Mouse (Mus musculus) midbrain, embryonic 12.5 days (tissue): ENCODE results near the gene Btbd6. TPM values are rescaled to one million over a fixed set of nuclear protein-coding genes. Genes with fewer than 3 reads are reported as not detected.

Experiments used
- ATAC-seq: fragments of 200-750 bp; cut with Nextera tagmentation; 2 replicates; pipeline ENCODE4 v1.8.0; 2017; ENCODE audit warnings: low read depth, moderate TSS enrichment, moderate library complexity; ENCODE audit not compliant: low FRiP score
- H3K27ac ChIP-seq: fragments of 300-500 bp; sonication (generic); replicated peaks from 2 replicates; pipeline ENCODE4 v1.5.1; 2016; ENCODE audit warnings: mild to moderate bottlenecking
- H3K27me3 ChIP-seq: fragments of 300-500 bp; sonication (generic); 2 replicates; pipeline ENCODE4 v1.6.1; 2016; ENCODE audit warnings: mild to moderate bottlenecking
- H3K36me3 ChIP-seq: fragments of 300-500 bp; sonication (generic); 2 replicates; pipeline ENCODE4 v1.6.1; 2016
- H3K4me1 ChIP-seq: fragments of 300-500 bp; sonication (generic); 2 replicates; pipeline ENCODE4 v1.6.1; 2016
- H3K4me2 ChIP-seq: fragments of 300-500 bp; sonication (generic); replicated peaks from 2 replicates; pipeline ENCODE4 v1.6.1; 2016; ENCODE audit warnings: mild to moderate bottlenecking, moderate library complexity
- H3K4me3 ChIP-seq: fragments of 300-500 bp; sonication (generic); 2 replicates; pipeline ENCODE4 v1.5.1; 2016; ENCODE audit warnings: mild to moderate bottlenecking
- H3K9ac ChIP-seq: fragments of 300-500 bp; sonication (generic); replicated peaks from 2 replicates; pipeline ENCODE4 v1.6.1; 2016; ENCODE audit warnings: mild to moderate bottlenecking, moderate library complexity
- H3K9me3 ChIP-seq: fragments of 300-500 bp; sonication (generic); 2 replicates; pipeline ENCODE4 v1.6.1; 2016; ENCODE audit warnings: mild to moderate bottlenecking
- WGBS: fragments of 180-500 bp; shearing (Covaris S2); methylation state at CpG from one replicate; pipeline ENCODE4 v1.1.7; 2016; 5-methylcytosine and 5-hydroxymethylcytosine counted together
- polyA plus RNA-seq: library from polyadenylated mRNA; unstranded; fragments of >200 nt; fragmentation: Nextera tagmentation; extraction: Ambion mirVana; gene quantifications from 2 replicates; pipeline ENCODE4 v1.2.1, GENCODE M21; 2016

Btbd6 gene
- polyA plus RNA-seq, 1 experiment from 2014 or later, result 28.6 TPM

DNA sequence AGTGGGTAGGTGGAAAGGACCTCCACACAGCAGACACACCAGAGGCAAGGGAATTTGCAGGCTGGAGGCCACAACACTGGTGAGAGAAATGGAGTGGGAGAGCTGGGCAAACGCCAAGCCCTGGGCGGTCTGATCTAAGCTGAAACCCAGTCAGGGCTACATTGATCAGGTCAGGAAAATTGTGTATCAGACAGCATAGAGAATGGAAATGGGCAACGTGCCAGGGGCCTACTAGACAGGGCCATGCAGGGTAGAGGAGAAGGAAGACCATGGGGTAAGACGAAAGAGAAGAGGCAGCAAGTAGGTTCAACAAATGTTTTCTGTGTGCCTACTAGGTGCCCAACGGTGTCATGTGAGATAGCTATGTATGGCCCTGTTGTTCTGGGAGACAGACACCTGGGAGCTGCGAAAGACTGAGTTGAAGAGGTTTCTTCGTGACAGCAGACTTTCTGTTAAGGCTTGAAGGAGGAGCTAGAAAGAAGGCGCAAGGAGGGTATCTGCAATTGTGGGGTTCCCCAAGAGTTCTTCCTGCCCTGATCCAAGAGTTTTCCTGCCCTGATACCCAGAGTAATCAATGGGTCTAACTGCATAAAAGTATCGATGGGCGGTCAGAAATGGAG is 35.0 kb upstream of the Btbd6 start:
- WGBS, result 48% methylated on average over 10 of the region's 10 CpGs
- no peak overlapping the region for H3K27ac ChIP-seq
- peaks cover 22% of the 10 kb centered on the region for H3K27me3 ChIP-seq
- H3K4me1 ChIP-seq, result peaks cover 36% of the 10 kb centered on the region
- no peaks in the 10 kb centered on the region for H3K36me3 ChIP-seq
- ATAC-seq, result peak; percentile 13; the same call in 1 of the 2 replicates
- peak overlapping the region; percentile 65 for H3K4me3 ChIP-seq
- peak overlapping the region; percentile 66; the same call in 1 of the 2 replicates for H3K9ac ChIP-seq
- H3K9me3 ChIP-seq, result no peaks in the 10 kb centered on the region
- H3K4me2 ChIP-seq, result peak overlapping the region; percentile 69

DNA sequence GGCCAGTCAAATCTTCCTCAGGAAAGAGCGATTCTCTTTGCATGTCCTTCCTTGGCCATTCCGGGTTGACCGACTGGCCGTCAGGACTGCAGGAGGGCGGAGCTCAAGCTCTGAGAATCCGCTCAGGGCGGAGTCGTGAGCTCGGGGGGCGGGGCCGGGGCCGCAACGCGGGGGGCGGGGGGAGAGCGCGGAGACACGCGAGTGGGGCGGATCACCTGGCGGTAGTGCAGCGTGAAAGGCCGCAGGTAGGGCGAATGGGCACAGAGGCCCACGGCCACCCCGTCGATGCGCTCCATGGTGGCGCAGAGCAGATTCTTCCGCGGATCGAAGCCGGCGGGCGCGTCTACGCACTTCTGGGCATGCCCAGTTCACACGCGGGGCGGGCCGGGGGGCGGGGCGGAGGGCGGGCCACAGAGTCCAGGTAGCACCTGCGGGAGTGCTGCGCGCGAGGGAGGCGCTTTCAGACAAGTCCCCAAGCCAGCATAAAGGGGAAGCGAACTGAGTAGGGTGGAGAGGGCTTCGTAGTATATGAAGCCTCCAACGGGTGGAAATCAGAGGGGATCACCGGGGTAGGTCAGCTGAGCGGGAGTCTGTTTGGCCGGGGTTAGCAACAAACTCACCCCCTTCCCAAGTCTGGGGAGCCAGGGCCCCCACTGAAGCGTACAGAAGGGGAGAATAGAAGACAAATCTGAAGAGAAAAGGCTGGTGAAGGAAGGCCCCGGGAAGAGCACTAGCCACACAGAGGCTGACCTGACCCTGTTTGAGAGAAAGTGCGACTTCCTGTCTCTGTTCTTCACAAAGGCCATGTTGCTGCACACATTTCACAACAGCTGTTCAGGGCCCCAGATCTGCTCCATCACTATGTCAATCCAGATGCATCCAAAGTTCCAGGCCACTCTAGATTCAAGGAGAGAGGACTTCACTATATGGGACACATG is 34.2 kb upstream of the Btbd6 start, which contains the start of gene Nudt14:
Gene Nudt14 (minus strand): TSS at position 349 of the 938 bp plus-strand sequence.
- Histone ChIP-seq H3K4me3 (peak within 1 kb of the TSS; percentile 65), H3K27me3 (peaks cover 22% of the 10 kb centered on the region), H3K4me1 (peaks cover 36% of the 10 kb centered on the region), H3K4me2 (peak within 1 kb of the TSS; percentile 69), H3K36me3 (no peaks in the 10 kb centered on the region), H3K27ac (0 out of 2 replicates have a peak within 1 kb of the TSS, but pooled peaks have one; percentile 43), H3K9ac (peak within 1 kb of the TSS; percentile 66), H3K9me3 (no peaks in the 10 kb centered on the region)
- 2% methylated on average over 52 of the region's 58 CpGs for WGBS
- peak; percentile 76 for ATAC-seq

DNA sequence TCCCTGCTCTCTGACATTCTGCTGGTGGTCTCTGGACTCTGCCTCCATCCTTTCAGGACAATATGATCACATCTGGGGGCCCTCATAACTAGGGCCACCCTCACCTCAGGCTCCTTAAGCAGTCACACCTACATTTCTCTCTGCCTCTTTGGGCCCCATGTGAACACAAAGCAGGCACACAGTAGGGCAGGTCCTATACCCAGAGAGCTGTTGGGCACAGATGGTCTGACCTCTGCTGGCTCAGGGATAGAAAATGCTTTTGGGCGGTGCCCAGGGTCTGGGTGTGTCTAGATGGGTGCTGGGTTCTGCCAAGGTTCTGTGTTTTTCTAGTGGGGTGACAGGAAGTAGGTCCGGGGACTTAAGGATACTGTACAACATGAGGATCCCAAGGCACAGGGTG is 32.6 kb upstream of the Btbd6 start:
- no peaks in the 10 kb centered on the region for H3K9me3 ChIP-seq
- H3K27me3 ChIP-seq, result peaks cover 22% of the 10 kb centered on the region
- ATAC-seq, result no peak
- no peaks in the 10 kb centered on the region for H3K36me3 ChIP-seq
- H3K27ac ChIP-seq, result no peak overlapping the region
- no peak overlapping the region for H3K4me3 ChIP-seq
- no peak overlapping the region for H3K4me2 ChIP-seq
- H3K4me1 ChIP-seq, result peaks cover 24% of the 10 kb centered on the region
- no peak overlapping the region for H3K9ac ChIP-seq
- 85% methylated on average over 2 of the region's 2 CpGs for WGBS

DNA sequence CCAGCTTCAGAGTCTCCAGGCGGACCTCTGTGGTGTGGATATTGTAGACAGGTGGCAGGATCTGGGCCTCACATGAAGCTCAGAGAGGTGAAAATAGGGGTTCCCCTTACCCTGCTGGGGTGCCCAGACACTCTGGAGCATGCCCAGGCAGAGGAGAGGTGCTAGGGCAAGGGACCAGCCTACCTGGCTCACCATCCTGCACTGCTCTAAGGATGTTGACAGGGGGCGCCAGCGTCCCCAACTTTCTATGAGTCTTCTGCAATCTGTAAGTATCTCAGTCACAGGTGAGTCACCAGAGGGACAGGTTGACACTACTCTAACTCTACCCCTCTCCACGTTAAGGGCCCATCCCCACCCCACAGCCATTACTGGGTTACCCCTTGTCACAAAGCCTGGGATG is 29.0 kb upstream of the Btbd6 start:
- ATAC-seq, result no peak
- Histone ChIP-seq H3K9ac (no peak overlapping the region), H3K4me1 (peaks cover 24% of the 10 kb centered on the region), H3K9me3 (no peaks in the 10 kb centered on the region), H3K27me3 (peaks cover 15% of the 10 kb centered on the region), H3K27ac (no peak overlapping the region), H3K4me3 (no peak overlapping the region), H3K4me2 (no peak overlapping the region), H3K36me3 (no peaks in the 10 kb centered on the region)
- WGBS, result 24% methylated on average over 4 of the region's 4 CpGs

DNA sequence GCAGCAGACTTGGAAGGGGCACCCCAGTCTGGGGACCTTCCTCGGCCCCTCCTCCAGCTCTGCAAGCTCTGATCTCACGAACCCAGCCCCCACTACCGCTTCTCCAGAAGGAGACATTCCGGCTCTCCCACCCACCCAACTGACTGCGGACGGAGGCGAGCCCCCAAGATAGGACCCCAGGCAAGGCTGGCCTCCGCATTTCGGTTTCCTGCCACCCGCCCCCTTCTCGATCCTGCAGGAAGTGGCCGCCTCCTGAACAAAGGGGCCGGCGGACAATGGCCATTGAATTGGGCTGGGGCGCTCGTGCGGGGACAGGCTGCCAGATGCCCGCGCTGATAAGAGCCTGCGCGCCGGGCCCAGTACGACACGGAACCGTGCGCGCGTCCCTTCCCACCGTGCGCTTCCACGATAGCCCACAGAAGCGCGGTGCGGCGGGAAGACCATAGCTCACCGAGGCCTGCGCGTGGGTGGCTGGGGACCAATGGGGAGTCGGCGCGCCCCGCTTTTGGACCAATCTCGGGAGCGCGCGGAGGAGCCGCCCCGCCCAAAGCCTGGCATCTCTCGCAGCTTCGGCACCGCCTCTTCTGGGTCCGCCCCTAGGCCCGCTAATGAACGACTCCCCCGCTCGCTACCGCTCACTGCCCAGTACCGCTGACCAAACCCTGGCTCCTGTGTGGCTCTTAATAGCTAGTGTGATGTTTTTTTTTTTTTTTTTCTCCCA is 26.1 kb upstream of the Btbd6 start:
- Histone ChIP-seq H3K27ac (peak overlapping the region; percentile 86), H3K4me3 (peak overlapping the region; percentile 63), H3K9me3 (no peaks in the 10 kb centered on the region), H3K27me3 (no peaks in the 10 kb centered on the region; the same call in 1 of the 2 replicates), H3K4me2 (peak overlapping the region; percentile 88), H3K36me3 (no peaks in the 10 kb centered on the region), H3K4me1 (peaks cover 24% of the 10 kb centered on the region), H3K9ac (peak overlapping the region; percentile 87)
- WGBS, result under 1% methylated on average over 58 of the region's 58 CpGs
- peak; percentile 87 for ATAC-seq

DNA sequence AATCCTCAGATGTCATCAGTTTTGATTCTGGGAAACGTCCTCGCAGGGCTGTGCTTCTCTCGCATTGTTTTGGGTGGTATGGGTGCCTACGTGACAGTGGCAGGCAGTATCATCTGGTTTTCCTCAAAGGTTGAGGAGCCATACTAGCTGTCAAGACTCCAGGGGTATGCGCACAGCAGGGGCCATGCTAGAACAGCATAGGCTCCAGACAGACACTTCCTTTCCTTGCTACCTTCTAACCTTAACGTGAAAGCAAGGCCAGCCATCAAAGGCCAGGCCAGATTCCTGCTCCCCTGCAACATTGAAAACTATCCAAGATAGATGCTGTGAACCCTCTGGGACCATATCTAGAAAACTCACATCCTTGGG is 25.5 kb upstream of the Btbd6 start:
- peak overlapping the region; percentile 88 for H3K4me2 ChIP-seq
- 11% methylated on average over 6 of the region's 6 CpGs for WGBS
- H3K27me3 ChIP-seq, result no peaks in the 10 kb centered on the region; the same call in 1 of the 2 replicates
- ATAC-seq, result peak; percentile 50
- H3K27ac ChIP-seq, result peak overlapping the region; percentile 86
- no peaks in the 10 kb centered on the region for H3K9me3 ChIP-seq
- H3K9ac ChIP-seq, result peak overlapping the region; percentile 28; the same call in 1 of the 2 replicates
- peak overlapping the region; percentile 63 for H3K4me3 ChIP-seq
- H3K36me3 ChIP-seq, result no peaks in the 10 kb centered on the region; the same call in 1 of the 2 replicates
- H3K4me1 ChIP-seq, result peaks cover 24% of the 10 kb centered on the region

DNA sequence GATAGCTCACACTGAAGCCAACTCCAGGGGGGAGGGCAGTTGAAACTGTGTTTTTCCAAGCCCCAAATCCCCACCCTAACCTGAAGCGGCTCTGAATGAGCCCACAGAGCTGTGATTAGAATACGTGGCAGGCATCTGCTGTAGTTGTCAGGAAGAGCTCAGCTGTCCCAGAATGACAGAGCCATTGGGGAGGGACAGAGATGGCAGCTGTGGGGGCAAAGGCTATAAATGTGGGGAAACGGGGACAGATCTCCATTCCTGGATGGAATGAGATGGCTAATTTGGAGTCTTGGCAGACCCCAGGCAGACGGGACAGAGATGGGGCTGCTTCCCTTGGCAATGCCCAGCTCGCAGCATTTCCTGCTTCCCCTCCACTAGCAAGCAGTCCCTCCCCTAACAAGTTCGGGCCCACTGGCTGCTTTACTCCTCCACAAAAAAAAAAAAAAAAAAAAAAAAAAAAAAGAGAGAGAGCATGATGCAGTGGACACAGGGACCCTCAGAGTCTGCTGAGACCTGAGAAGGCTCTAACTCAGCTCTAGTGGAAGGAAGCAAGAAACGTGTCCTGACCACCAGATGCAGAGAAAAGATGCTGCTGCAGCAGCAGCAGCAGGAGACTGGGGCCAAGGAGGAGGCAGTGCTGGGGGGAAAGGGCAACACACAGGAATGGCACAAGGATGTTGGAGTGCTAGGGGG is 25.0 kb upstream of the Btbd6 start:
- ATAC-seq, result no peak
- peak overlapping the region; percentile 28; the same call in 1 of the 2 replicates for H3K9ac ChIP-seq
- no peaks in the 10 kb centered on the region; the same call in 1 of the 2 replicates for H3K36me3 ChIP-seq
- H3K4me1 ChIP-seq, result peaks cover 24% of the 10 kb centered on the region
- H3K27ac ChIP-seq, result peak overlapping the region; percentile 86
- WGBS, result 22% methylated on average over 7 of the region's 7 CpGs
- peak overlapping the region; percentile 88 for H3K4me2 ChIP-seq
- no peaks in the 10 kb centered on the region; the same call in 1 of the 2 replicates for H3K27me3 ChIP-seq
- H3K4me3 ChIP-seq, result peak overlapping the region; percentile 63; the same call in 1 of the 2 replicates
- H3K9me3 ChIP-seq, result no peaks in the 10 kb centered on the region

DNA sequence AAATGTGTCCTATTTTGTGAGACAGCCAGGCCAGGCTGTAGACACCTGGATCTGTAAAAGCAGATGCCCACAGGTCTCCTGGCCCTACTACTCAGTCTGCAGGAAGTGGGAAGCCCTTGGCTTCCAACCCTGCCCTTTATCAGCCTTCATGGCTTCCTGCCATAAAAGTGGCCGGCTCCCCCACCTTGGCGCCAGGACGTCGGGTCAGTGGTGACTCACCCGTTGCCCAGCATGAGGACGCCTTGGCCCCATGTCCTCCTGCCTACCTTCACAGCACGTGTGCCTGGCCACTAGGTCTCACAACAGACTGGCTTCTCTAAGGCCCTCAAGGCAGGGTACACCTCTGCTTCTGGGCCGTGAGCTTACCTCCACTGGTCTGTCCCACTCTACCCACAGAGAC is 23.8 kb upstream of the Btbd6 start:
- 87% methylated on average over 8 of the region's 8 CpGs for whole genome bisulfite sequencing
- no peak overlapping the region for H3K27ac ChIP-seq
- no peaks in the 10 kb centered on the region for H3K9me3 ChIP-seq
- no peaks in the 10 kb centered on the region; the same call in 1 of the 2 replicates for H3K36me3 ChIP-seq
- no peak overlapping the region for H3K4me2 ChIP-seq
- no peak overlapping the region for H3K9ac ChIP-seq
- peaks cover 24% of the 10 kb centered on the region for H3K4me1 ChIP-seq
- no peak for ATAC-seq
- no peak overlapping the region for H3K4me3 ChIP-seq
- H3K27me3 ChIP-seq, result no peaks in the 10 kb centered on the region; the same call in 1 of the 2 replicates

DNA sequence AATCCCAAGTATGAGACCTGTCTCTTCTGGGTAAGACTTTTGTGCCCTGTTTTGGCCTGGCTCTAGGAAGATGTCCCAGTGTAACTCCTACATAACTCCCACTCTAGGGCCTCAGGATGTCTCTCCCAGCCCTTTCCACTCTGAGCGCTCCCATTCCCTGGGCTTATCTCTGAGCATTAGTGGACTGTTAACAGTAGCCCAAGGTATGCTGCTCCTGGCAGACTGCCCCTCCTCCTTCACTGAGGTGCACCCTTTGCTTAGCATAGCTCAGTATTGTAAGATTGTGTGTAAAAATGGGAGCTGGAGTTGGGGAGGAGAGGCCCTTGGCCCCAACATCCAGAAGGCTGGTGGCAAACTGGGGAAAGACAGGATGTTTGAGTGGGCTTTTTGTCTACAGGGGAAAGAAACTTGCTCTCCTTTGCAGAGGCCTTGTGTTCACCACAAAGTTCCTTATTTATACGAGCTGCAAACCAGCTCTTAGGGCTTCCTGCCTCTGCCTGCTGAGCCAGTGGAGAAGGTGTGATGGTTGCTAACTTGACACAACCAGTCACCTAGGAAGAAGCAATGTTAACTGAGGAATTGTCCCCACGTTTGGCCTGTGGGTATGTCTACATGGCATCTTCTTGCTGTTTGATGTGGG is 23.2 kb upstream of the Btbd6 start:
- Histone ChIP-seq H3K27ac (no peak overlapping the region), H3K4me2 (no peak overlapping the region), H3K9ac (no peak overlapping the region), H3K27me3 (no peaks in the 10 kb centered on the region; the same call in 1 of the 2 replicates), H3K4me1 (peaks cover 24% of the 10 kb centered on the region), H3K9me3 (no peaks in the 10 kb centered on the region), H3K4me3 (no peak overlapping the region), H3K36me3 (no peaks in the 10 kb centered on the region; the same call in 1 of the 2 replicates)
- ATAC-seq, result no peak
- WGBS, result 89% methylated on average over 3 of the region's 3 CpGs

DNA sequence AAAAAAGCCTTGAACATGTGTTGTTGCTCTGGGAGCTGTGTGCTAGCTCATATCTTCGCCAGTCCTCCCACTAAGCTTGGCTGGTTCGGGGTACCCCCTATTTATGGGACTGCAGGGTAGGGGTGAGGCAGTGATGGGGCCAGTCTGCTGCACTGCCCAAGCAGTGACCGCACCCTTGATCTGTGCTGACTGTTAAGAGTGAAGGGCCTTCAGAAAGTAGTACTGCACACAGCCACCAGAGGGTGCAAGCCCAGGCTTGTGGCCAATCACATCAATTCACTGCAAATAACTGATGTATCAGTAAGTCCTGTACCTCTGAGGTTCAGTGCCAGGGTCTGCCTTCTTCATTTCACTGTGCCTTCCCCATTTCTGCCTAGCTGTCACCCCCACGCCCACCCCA is 20.5 kb upstream of the Btbd6 start:
- Histone ChIP-seq H3K36me3 (peaks cover 20% of the 10 kb centered on the region), H3K9me3 (no peaks in the 10 kb centered on the region), H3K4me2 (no peak overlapping the region), H3K27me3 (no peaks in the 10 kb centered on the region; the same call in 1 of the 2 replicates), H3K27ac (no peak overlapping the region), H3K4me3 (no peak overlapping the region), H3K9ac (no peak overlapping the region), H3K4me1 (peaks cover 9% of the 10 kb centered on the region)
- WGBS, result 34% methylated on average over 4 of the region's 4 CpGs
- ATAC-seq, result peak; percentile 31

DNA sequence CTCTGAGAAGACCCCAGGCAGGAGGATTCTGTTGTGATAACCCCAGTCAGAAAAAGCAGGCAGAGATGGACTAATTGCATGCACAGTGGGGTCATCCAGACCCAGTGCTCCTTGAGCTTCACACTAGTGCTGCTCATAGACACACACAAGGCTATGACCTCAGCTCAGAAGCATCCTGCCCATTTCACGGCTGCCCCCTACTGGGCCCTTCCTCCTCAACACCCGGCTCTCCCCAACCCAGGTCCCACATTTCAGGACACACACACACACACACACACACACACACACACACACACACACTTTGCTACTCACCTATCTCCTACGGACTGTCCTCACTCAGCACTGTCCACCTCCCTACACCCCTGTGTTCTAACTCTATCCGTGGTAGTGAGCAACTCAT is 18.0 kb upstream of the Btbd6 start:
- Histone ChIP-seq H3K27me3 (no peaks in the 10 kb centered on the region), H3K4me1 (no peaks in the 10 kb centered on the region), H3K9ac (no peak overlapping the region), H3K9me3 (no peaks in the 10 kb centered on the region), H3K4me2 (no peak overlapping the region), H3K36me3 (peaks cover 45% of the 10 kb centered on the region), H3K27ac (no peak overlapping the region), H3K4me3 (no peak overlapping the region)
- peak; percentile 16; the same call in 1 of the 2 replicates for ATAC-seq
- 36% methylated on average over 4 of the region's 4 CpGs for WGBS
